ENCODE assay signal across 19 mouse cellular contexts in the genomic region with DNA sequence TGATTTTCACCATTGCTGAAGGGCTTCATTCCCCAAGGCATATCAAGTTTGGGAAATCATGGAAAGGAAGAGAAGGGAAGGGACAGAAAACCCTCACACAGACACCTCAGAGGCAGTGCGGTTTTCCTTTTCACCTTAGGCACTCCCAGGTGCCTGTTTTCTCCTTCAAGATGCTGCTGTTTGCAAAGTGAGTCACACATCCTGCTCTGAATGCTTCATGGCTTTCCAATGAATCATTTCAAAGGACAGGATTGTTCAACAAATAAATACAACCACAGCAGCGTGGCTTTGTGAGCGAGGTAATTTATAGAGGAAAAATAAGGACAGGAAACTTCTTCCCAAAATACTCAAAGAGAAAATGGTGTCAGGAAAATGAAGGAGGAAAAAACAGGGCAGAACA. TPM values are rescaled to one million over a fixed set of nuclear protein-coding genes. Genes with fewer than 3 reads are reported as not detected.
DNase-seq lines count a peak whose midpoint lies in the region; TF ChIP-seq lines count a peak whose summit lies in the region.
"Had no signal": no experiment of that assay in that cellular context is flagged by ENCODE, and none has a peak within 500 bp of the region (broad histone marks: within the 10 kb centered on the region; RNA-seq: fewer than 3 reads in every experiment).

No protein-coding gene starts in this region.

- DNase-seq in adrenal gland, postnatal 14 days, result peak; percentile 6
- DNase-seq in adrenal gland, adult 8-10 months, result no peak
- DNase-seq in layer of hippocampus, adult 2 months (ENCODE audit: low spot score in 2 of 2), result no peak
- DNase-seq in layer of hippocampus, adult 18-20 months (ENCODE audit: low spot score in 2 of 2), result no peak
- DNase-seq in 3T3-L1 (ENCODE audit: low read depth, low spot score), result peak; percentile 89
- peak; percentile 39 for DNase-seq in lung, postnatal 25 days (ENCODE audit: low spot score)
- DNase-seq in left cerebral cortex, postnatal 4 days, result no peak
- no peak for DNase-seq in heart, adult 2 months
- DNase-seq: B cell, adult 2 months; cerebellum, adult 11-12 months; heart, postnatal 4 days had no signal

- no peak for TF ChIP-seq POLR2A in heart, adult 2 months (IDR thresholded peaks at IDR 0.05; ENCODE audit: insufficient read depth, low read depth, low read length)

- intact Hi-C loops in left cerebral cortex, postnatal 4 days (cut with DNase I), result no loop called here
- intact Hi-C loops in heart, adult 2 months (cut with DNase I), result no loop called here

- peaks cover 2% of the 10 kb centered on the region for H3K79me2 ChIP-seq in heart, adult 2 months (replicated peaks; ENCODE audit: control insufficient read depth, insufficient read depth, low read length)

- TF ChIP-seq EP300 in heart, adult 2 months (IDR thresholded peaks at IDR 0.05; ENCODE audit: insufficient read depth, low read depth, low read length), result no peak

- no peaks in the 10 kb centered on the region for H3K36me3 ChIP-seq in heart, adult 2 months (ENCODE audit: control insufficient read depth, insufficient read depth, low read length)

- H3K4me3 ChIP-seq in layer of hippocampus, adult 2 months, result no peak overlapping the region
- H3K4me3 ChIP-seq in heart, adult 2 months, result no peak overlapping the region
- H3K4me3 ChIP-seq: heart, embryonic 10.5 days had no signal

- H3K27me3 ChIP-seq in heart, adult 2 months (ENCODE audit: control insufficient read depth, insufficient read depth, low read length), result no peaks in the 10 kb centered on the region

- WGBS in heart, adult 2 months, result 54% methylated on average over 3 of the region's 3 CpGs

- H3K4me1 ChIP-seq in heart, adult 2 months (ENCODE audit: control insufficient read depth, insufficient read depth, low read length), result peaks cover 1% of the 10 kb centered on the region
- H3K4me1 ChIP-seq: heart, embryonic 10.5 days had no signal

- H3K9ac ChIP-seq in heart, adult 2 months (ENCODE audit: low read depth, low read length), result no peak overlapping the region
- H3K9ac ChIP-seq: liver, embryonic 14.5 days had no signal

- no peak for TF ChIP-seq CTCF in layer of hippocampus, adult 2 months (conservative IDR thresholded peaks at IDR 0.05)
- TF ChIP-seq CTCF in heart, adult 2 months (IDR thresholded peaks at IDR 0.05), result no peak

- H3K27ac ChIP-seq in layer of hippocampus, adult 2 months, result peak overlapping the region; percentile 29; the same call in 1 of the 2 replicates
- no peak overlapping the region for H3K27ac ChIP-seq in heart, adult 2 months
- H3K27ac ChIP-seq: heart, embryonic 10.5 days; liver, embryonic 14.5 days had no signal

RNA-seq across cellular contexts. Expression of a gene that starts 47.3 kb away (rescaled TPM):
- 4.1 and 4.8 TPM in 2 replicates for total RNA-seq in adrenal gland, postnatal 14 days (2021)
- 10 to 100 TPM in 1 of 4 experiments, 1 to 10 TPM in 3; 1.0 to 13.3 (median 5.6) TPM for total RNA-seq in adrenal gland, adult 8-10 months (2022)
- total RNA-seq in layer of hippocampus, adult 2 months (2021), result 1 to 10 TPM; 5.5 TPM
- 1 to 10 TPM; 2.4 to 2.6 TPM for total RNA-seq in layer of hippocampus, adult 18-20 months (2021)
- total RNA-seq in left cerebral cortex, postnatal 4 days (2021), result 1 to 10 TPM; 3.9 to 5.0 TPM
- total RNA-seq in heart, adult 2 months (2021), result 1 to 10 TPM in 1 of 2 experiments, under 1 TPM in 1; 0.50 to 1.4 TPM
- polyA plus RNA-seq in heart, adult 2 months (2012; rRNA removed), result 5.1 and 6.3 TPM in 2 replicates

RNA-seq across cellular contexts. Expression of a gene that starts 52.8 kb away (rescaled TPM):
- 2.8 TPM in 1 of 2 replicates, not detected in the other for total RNA-seq in adrenal gland, postnatal 14 days (2021)
- total RNA-seq in adrenal gland, adult 8-10 months (2022), result 1 to 10 TPM in 2 of 4 experiments, not detected in 2; 2.0 to 2.1 TPM
- not detected for total RNA-seq in layer of hippocampus, adult 2 months (2021)
- total RNA-seq in layer of hippocampus, adult 18-20 months (2021), result 1 to 10 TPM in 1 of 2 experiments, not detected in 1; 1.6 TPM
- total RNA-seq in left cerebral cortex, postnatal 4 days (2021), result 1 to 10 TPM in 1 of 2 experiments, not detected in 1; 2.2 TPM
- 1 to 10 TPM in 1 of 2 experiments, under 1 TPM in 1; 0.36 to 1.3 TPM for total RNA-seq in heart, adult 2 months (2021)
- not detected in 2 replicates for polyA plus RNA-seq in heart, adult 2 months (2012; rRNA removed)
- total RNA-seq: ES-E14; megakaryocyte, adult 5-6 weeks had no signal
- polyA plus RNA-seq: cortical plate, adult 2 months; heart, embryonic 10.5 days; limb, embryonic 11.5 days; liver, embryonic 14.5 days; neural tube, embryonic 14.5 days; thymus, postnatal 0 days had no signal

RNA-seq across cellular contexts. Expression of a gene that starts 53.2 kb away (rescaled TPM):
- total RNA-seq in adrenal gland, postnatal 14 days (2021), result 76.1 and 86.7 TPM in 2 replicates
- total RNA-seq in adrenal gland, adult 8-10 months (2022), result 100 to 1,000 TPM in 1 of 4 experiments, 10 to 100 TPM in 3; 55.5 to 104 (median 76.0) TPM
- total RNA-seq in layer of hippocampus, adult 2 months (2021), result 10 to 100 TPM; 45.5 to 46.4 TPM
- 10 to 100 TPM; 35.7 to 42.6 TPM for total RNA-seq in layer of hippocampus, adult 18-20 months (2021)
- 10 to 100 TPM; 41.7 to 46.1 TPM for total RNA-seq in left cerebral cortex, postnatal 4 days (2021)
- total RNA-seq in heart, adult 2 months (2021), result 10 to 100 TPM; 49.9 TPM
- polyA plus RNA-seq in heart, adult 2 months (2012; rRNA removed), result 77.6 and 122 TPM in 2 replicates

RNA-seq across cellular contexts. Expression of a gene that starts 54.1 kb away (rescaled TPM):
- 34.2 and 35.0 TPM in 2 replicates for total RNA-seq in adrenal gland, postnatal 14 days (2021)
- 10 to 100 TPM; 31.9 to 50.7 (median 41.9) TPM for total RNA-seq in adrenal gland, adult 8-10 months (2022)
- 10 to 100 TPM; 36.2 to 37.7 TPM for total RNA-seq in layer of hippocampus, adult 2 months (2021)
- total RNA-seq in layer of hippocampus, adult 18-20 months (2021), result 10 to 100 TPM; 27.6 to 27.7 TPM
- total RNA-seq in left cerebral cortex, postnatal 4 days (2021), result 10 to 100 TPM; 71.4 to 72.0 TPM
- total RNA-seq in heart, adult 2 months (2021), result 10 to 100 TPM; 37.4 to 43.6 TPM
- 79.2 and 85.0 TPM in 2 replicates for polyA plus RNA-seq in heart, adult 2 months (2012; rRNA removed)

RNA-seq across cellular contexts. Expression of a gene that starts 55.2 kb away (rescaled TPM):
- total RNA-seq in adrenal gland, postnatal 14 days (2021), result 8.2 and 9.4 TPM in 2 replicates
- total RNA-seq in adrenal gland, adult 8-10 months (2022), result 10 to 100 TPM in 3 of 4 experiments, 1 to 10 TPM in 1; 9.5 to 27.1 (median 18.0) TPM
- 10 to 100 TPM; 95.0 to 99.9 TPM for total RNA-seq in layer of hippocampus, adult 2 months (2021)
- total RNA-seq in layer of hippocampus, adult 18-20 months (2021), result 10 to 100 TPM; 88.1 to 90.2 TPM
- 10 to 100 TPM; 90.1 to 93.0 TPM for total RNA-seq in left cerebral cortex, postnatal 4 days (2021)
- 1 to 10 TPM; 2.1 to 2.4 TPM for total RNA-seq in heart, adult 2 months (2021)
- 4.1 and 5.5 TPM in 2 replicates for polyA plus RNA-seq in heart, adult 2 months (2012; rRNA removed)

Comparison
In these comparisons a context has a peak if more than half of its experiments do, and no peak if none do; other contexts are left out.
1. DNase-seq: peak in adrenal gland, postnatal 14 days (single experiment), 3T3-L1 (single experiment) and lung, postnatal 25 days (single experiment); none in adrenal gland, adult 8-10 months (single experiment), layer of hippocampus, adult 2 months (0 of 2), layer of hippocampus, adult 18-20 months (0 of 2), left cerebral cortex, postnatal 4 days (single experiment) and heart, adult 2 months (0 of 2).